Mouse (Mus musculus) spleen, postnatal 4 days (tissue): ENCODE measurements around the gene Med8.

Experiments
- DNase-seq, 2 experiments: peaks; one replicate each; pipeline ENCODE4 v3.0.0; 2022; ENCODE audit warnings: low spot score in 2 of 2

The Med8 gene

GRCm38 (mm10) chr4:118415779-118416178, 6.6 kb downstream of the Med8 start:
- no peak for DNase-seq

GRCm38 (mm10) chr4:118416329-118416728, 7.2 kb downstream of the Med8 start:
- DNase-seq = no peak

GRCm38 (mm10) chr4:118417112-118417797, 8.1 kb downstream of the Med8 start:
- DNase-seq = no peak

- no peak for DNase-seq
Observed at GRCm38 (mm10) chr4:118421384-118421783, 12.2 kb downstream of the Med8 start.

GRCm38 (mm10) chr4:118424541-118425160, 15.5 kb downstream of the Med8 start:
- DNase-seq = no peak

- no peak for DNase-seq
Observed at GRCm38 (mm10) chr4:118425374-118425773, 16.2 kb downstream of the Med8 start.

- no peak for DNase-seq
Observed at GRCm38 (mm10) chr4:118427415-118427767, 18.3 kb downstream of the Med8 start.

GRCm38 (mm10) chr4:118427768-118428451, 18.8 kb downstream of the Med8 start, which contains the start of gene Elovl1:
TSS of gene Elovl1 (plus strand) at chr4:118428093.
- peak; percentile 87 to 90 for DNase-seq

GRCm38 (mm10) chr4:118428531-118429214, 19.5 kb downstream of the Med8 start:
- DNase-seq = peak in 1 of 2 experiments; percentile 38

- peak; percentile 50 to 73 for DNase-seq
Observed at GRCm38 (mm10) chr4:118429215-118429895, 20.2 kb downstream of the Med8 start.

- DNase-seq = no peak
Observed at GRCm38 (mm10) chr4:118432332-118432731, 23.2 kb downstream of the Med8 start.

- peak; percentile 89 to 92 for DNase-seq
Observed at GRCm38 (mm10) chr4:118436820-118437603, 27.9 kb downstream of the Med8 start, which contains the start of gene Cdc20. TSS of gene Cdc20 (minus strand) at chr4:118437352.

- peak; percentile 44 to 74 for DNase-seq
Observed at GRCm38 (mm10) chr4:118437829-118438253, 28.7 kb downstream of the Med8 start.

GRCm38 (mm10) chr4:118445088-118445487, 36.0 kb downstream of the Med8 start:
- no peak for DNase-seq

- no peak for DNase-seq
Observed at GRCm38 (mm10) chr4:118445781-118446414, 36.8 kb downstream of the Med8 start.

GRCm38 (mm10) chr4:118446415-118447153, 37.4 kb downstream of the Med8 start:
- no peak for DNase-seq

GRCm38 (mm10) chr4:118457345-118457975, 48.3 kb downstream of the Med8 start, which contains the start of gene Mpl:
TSS of gene Mpl (minus strand) at chr4:118457513.
- DNase-seq = no peak

GRCm38 (mm10) chr4:118464956-118465355, 55.8 kb downstream of the Med8 start:
- no peak for DNase-seq
